Mouse (Mus musculus) testis, adult 2 months (tissue): ENCODE data around the gene Maged1. TPM values are rescaled to one million over a fixed set of nuclear protein-coding genes. Genes with fewer than 3 reads are reported as not detected.
"Not testable (repeated sequence)": the region's sequence is repeated elsewhere in the genome, so short reads cannot be mapped to it uniquely, and the experiment has no call there.

Experiments used
- H3K27ac ChIP-seq: fragments of 200-500 bp; 2 replicates; pipeline ENCODE4 v1.5.1; 2012; ENCODE audit warnings: low read depth, low read length; ENCODE audit not compliant: control insufficient read depth, insufficient read depth
- H3K27me3 ChIP-seq: fragments of 200-500 bp; 2 replicates; pipeline ENCODE4 v1.6.1; 2012; ENCODE audit warnings: mild to moderate bottlenecking, low read length, moderate library complexity; ENCODE audit not compliant: control insufficient read depth, insufficient read depth
- H3K36me3 ChIP-seq: fragments of 200-500 bp; 2 replicates; pipeline ENCODE4 v1.6.1; 2012; ENCODE audit warnings: mild to moderate bottlenecking, low read length; ENCODE audit not compliant: control insufficient read depth, insufficient read depth
- H3K4me1 ChIP-seq: fragments of 200-500 bp; 2 replicates; pipeline ENCODE4 v1.6.1; 2012; ENCODE audit warnings: low read length; ENCODE audit not compliant: control insufficient read depth, insufficient read depth
- H3K4me3 ChIP-seq: fragments of 200-500 bp; 2 replicates; pipeline ENCODE4 v1.5.1; 2012; ENCODE audit warnings: low read depth, mild to moderate bottlenecking, low read length, moderate library complexity, mixed read lengths; ENCODE audit not compliant: control insufficient read depth
- CTCF ChIP-seq: fragments of 200-500 bp; IDR thresholded peaks from 2 replicates; pipeline ENCODE4 v1.5.1; 2012; ENCODE audit warnings: low read depth, mild to moderate bottlenecking, inconsistent platforms, low read length, moderate library complexity; ENCODE audit not compliant: control insufficient read depth, insufficient read depth, insufficient replicate concordance
- POLR2A ChIP-seq: fragments of 200-500 bp; IDR thresholded peaks from 2 replicates; pipeline ENCODE4 v1.6.1; 2012; ENCODE audit warnings: low read depth, mild to moderate bottlenecking, inconsistent platforms, low read length, moderate library complexity; ENCODE audit not compliant: control insufficient read depth
- polyA plus RNA-seq: library from polyadenylated mRNA; depleted of rRNA; stranded (reverse); fragments of >200 nt; gene quantifications from 2 replicates; pipeline ENCODE4 v1.2.3, GENCODE M21; 2012; rRNA removed

The Maged1 gene
- polyA plus RNA-seq, 1 experiment, result 146 TPM

GRCm38 (mm10) chrX:94540341-94541201, 1.4 kb downstream of the Maged1 start:
- H3K4me3 ChIP-seq, result peak overlapping the region; percentile 96
- peak overlapping the region; percentile 93 for H3K27ac ChIP-seq
- H3K27me3 ChIP-seq, result no peaks in the 10 kb centered on the region
- no peaks in the 10 kb centered on the region for H3K36me3 ChIP-seq
- TF ChIP-seq POLR2A (no peak), CTCF (no peak)
- peaks cover 5% of the 10 kb centered on the region for H3K4me1 ChIP-seq

- Histone ChIP-seq H3K27ac (no peak overlapping the region), H3K27me3 (no peaks in the 10 kb centered on the region), H3K36me3 (no peaks in the 10 kb centered on the region), H3K4me1 (no peaks in the 10 kb centered on the region), H3K4me3 (no peak overlapping the region)
- no peak for TF ChIP-seq POLR2A
- TF ChIP-seq CTCF, result no peak
Measured at GRCm38 (mm10) chrX:94534346-94534745, 7.6 kb downstream of the Maged1 start.

- no peak overlapping the region for H3K4me3 ChIP-seq
- no peaks in the 10 kb centered on the region for H3K4me1 ChIP-seq
- H3K27ac ChIP-seq, result no peak overlapping the region
- TF ChIP-seq CTCF (no peak), POLR2A (no peak)
- H3K27me3 ChIP-seq, result no peaks in the 10 kb centered on the region
- no peaks in the 10 kb centered on the region for H3K36me3 ChIP-seq
Measured at GRCm38 (mm10) chrX:94530301-94530700, 11.6 kb downstream of the Maged1 start.

- H3K36me3 ChIP-seq, result no peaks in the 10 kb centered on the region
- TF ChIP-seq CTCF (no peak), POLR2A (no peak)
Measured at GRCm38 (mm10) chrX:94522166-94522565, 19.8 kb downstream of the Maged1 start.

GRCm38 (mm10) chrX:94508442-94508819, 33.5 kb downstream of the Maged1 start:
- TF ChIP-seq POLR2A, result no peak
- TF ChIP-seq CTCF, result no peak
- Histone ChIP-seq H3K27me3 (no peaks in the 10 kb centered on the region), H3K4me1 (no peaks in the 10 kb centered on the region; the same call in 1 of the 2 replicates), H3K27ac (no peak overlapping the region), H3K4me3 (no peak overlapping the region), H3K36me3 (no peaks in the 10 kb centered on the region)

More at GRCm38 (mm10) chrX:94522166-94522565, 19.8 kb downstream of the Maged1 start:
- no peaks in the 10 kb centered on the region for H3K4me1 ChIP-seq
- H3K27me3 ChIP-seq, result no peaks in the 10 kb centered on the region
- no peak overlapping the region for H3K4me3 ChIP-seq
- H3K27ac ChIP-seq, result no peak overlapping the region

GRCm38 (mm10) chrX:94507698-94508441, 34.1 kb downstream of the Maged1 start:
- not testable (repeated sequence) for H3K27ac ChIP-seq, H3K27me3 ChIP-seq, H3K36me3 ChIP-seq, H3K4me1 ChIP-seq, H3K4me3 ChIP-seq

GRCm38 (mm10) chrX:94486001-94486792, 55.7 kb downstream of the Maged1 start:
- H3K4me1 ChIP-seq, result no peaks in the 10 kb centered on the region
- no peaks in the 10 kb centered on the region for H3K36me3 ChIP-seq
- H3K27ac ChIP-seq, result no peak overlapping the region
- TF ChIP-seq POLR2A (no peak), CTCF (no peak)
- no peak overlapping the region for H3K4me3 ChIP-seq
- H3K27me3 ChIP-seq, result no peaks in the 10 kb centered on the region

Other genes with a start within 250 kb of the Maged1 start
- 1.4 and 1.7 TPM in 2 replicates for gene Fam90a1b, start 175.4 kb downstream of the Maged1 start, polyA plus RNA-seq
- gene Apoo, start 175.0 kb downstream of the Maged1 start, polyA plus RNA-seq, result 6.4 and 7.0 TPM in 2 replicates
- gene Gspt2, start 93.9 kb upstream of the Maged1 start, polyA plus RNA-seq, result 3.4 and 4.1 TPM in 2 replicates
- 1.2 and 1.5 TPM in 2 replicates for gene Zxdb, start 182.4 kb upstream of the Maged1 start, polyA plus RNA-seq